Mouse (Mus musculus) forebrain, embryonic 11.5 days (tissue): Measurements from ENCODE around the gene Zfp385c. TPM values are rescaled to one million over a fixed set of nuclear protein-coding genes. Genes with fewer than 3 reads are reported as not detected.

ENCODE experiments used
- ATAC-seq: fragments of 200-750 bp; cut with Nextera tagmentation; replicated peaks from 2 replicates; pipeline ENCODE4 v1.8.0; 2017; ENCODE audit warnings: moderate TSS enrichment; ENCODE audit not compliant: low FRiP score
- DNase-seq: peaks from one replicate; pipeline ENCODE4 v3.0.0-alpha.2; 2017; ENCODE audit warnings: low spot score
- H3K27ac ChIP-seq: fragments of 300-500 bp; sonication (generic); 2 replicates; pipeline ENCODE4 v1.5.1; 2014; ENCODE audit warnings: low read depth, low read length
- H3K27me3 ChIP-seq: fragments of 300-500 bp; sonication (generic); 2 replicates; pipeline ENCODE4 v1.6.1; 2014; ENCODE audit warnings: mild to moderate bottlenecking, low read length, mixed read lengths; ENCODE audit not compliant: control insufficient read depth, insufficient read depth
- H3K36me3 ChIP-seq: fragments of 300-500 bp; sonication (generic); 2 replicates; pipeline ENCODE4 v1.6.1; 2014; ENCODE audit warnings: mild to moderate bottlenecking, low read length, moderate library complexity, mixed read lengths; ENCODE audit not compliant: control insufficient read depth, insufficient read depth
- H3K4me1 ChIP-seq: fragments of 300-500 bp; sonication (generic); replicated peaks from 2 replicates; pipeline ENCODE4 v1.6.1; 2014; ENCODE audit warnings: low read length, mixed read lengths; ENCODE audit not compliant: control insufficient read depth, insufficient read depth
- H3K4me2 ChIP-seq: fragments of 300-500 bp; sonication (generic); 2 replicates; pipeline ENCODE4 v1.6.1; 2014; ENCODE audit warnings: low read depth, mild to moderate bottlenecking, low read length, moderate library complexity, mixed read lengths; ENCODE audit not compliant: severe bottlenecking
- H3K4me3 ChIP-seq: fragments of 300-500 bp; sonication (generic); 2 replicates; pipeline ENCODE4 v1.5.1; 2014; ENCODE audit warnings: low read depth, low read length
- H3K9ac ChIP-seq: fragments of 300-500 bp; sonication (generic); 2 replicates; pipeline ENCODE4 v1.6.1; 2014; ENCODE audit warnings: low read length
- H3K9me3 ChIP-seq: fragments of 300-500 bp; sonication (generic); 2 replicates; pipeline ENCODE4 v1.6.1; 2016; ENCODE audit warnings: low read length, mixed read lengths; ENCODE audit not compliant: control insufficient read depth
- WGBS: fragments of 180-500 bp; shearing (Covaris S2); extraction: QIAGEN DNeasy Blood & Tissue Kit; methylation state at CpG from one replicate; pipeline ENCODE4 v1.1.7; 2014; 5-methylcytosine and 5-hydroxymethylcytosine counted together
- polyA plus RNA-seq: library from polyadenylated mRNA; unstranded; fragments of >200 nt; fragmentation: Nextera tagmentation; extraction: Ambion mirVana; gene quantifications from 2 replicates; pipeline ENCODE4 v1.2.1, GENCODE M21; 2014

Zfp385c gene
- 0.16 TPM in 1 of 2 replicates, not detected in the other for polyA plus RNA-seq

DNA sequence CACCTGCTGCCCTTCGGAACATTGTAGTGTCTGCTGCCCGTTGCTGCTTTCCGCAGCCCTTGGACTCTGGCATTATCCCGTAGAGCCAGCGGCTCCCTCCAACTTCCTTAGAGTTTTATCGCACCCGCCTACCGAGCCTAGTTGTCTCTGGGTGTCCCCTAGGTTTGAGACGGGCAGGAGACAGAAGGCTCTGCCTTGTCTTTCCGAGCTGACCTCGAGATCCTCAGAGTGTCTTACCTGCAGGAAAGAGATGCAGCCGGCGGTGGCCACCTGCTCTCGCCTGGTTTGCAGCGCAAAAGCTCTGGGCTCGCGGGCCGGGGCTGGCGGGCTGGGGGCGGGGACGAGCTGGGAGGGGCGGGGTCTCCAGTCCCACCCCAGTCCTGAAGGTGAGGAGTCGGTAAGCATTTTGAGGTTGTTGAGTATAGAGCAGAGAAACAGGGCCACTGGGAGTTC is at the start of gene Zfp385c:
Gene Zfp385c (minus strand): TSS at position 292 of the 453 bp plus-strand sequence.
- H3K36me3 ChIP-seq = no peaks in the 10 kb centered on the region
- no peaks in the 10 kb centered on the region; the same call in 1 of the 2 replicates for H3K4me1 ChIP-seq
- peak within 1 kb of the TSS; percentile 50 for H3K4me2 ChIP-seq
- no peak for DNase-seq
- H3K27me3 ChIP-seq = peaks cover 10% of the 10 kb centered on the region; the same call in 1 of the 2 replicates
- WGBS = 2% methylated on average over 23 of the region's 23 CpGs
- no peaks in the 10 kb centered on the region for H3K9me3 ChIP-seq
- H3K9ac ChIP-seq = no peak within 1 kb of the TSS
- ATAC-seq = no peak
- H3K4me3 ChIP-seq = peak within 1 kb of the TSS; percentile 11; the same call in 1 of the 2 replicates
- H3K27ac ChIP-seq = no peak within 1 kb of the TSS

GRCm38 (mm10) chr11:100741348-100741747 is 49.1 kb upstream of the Zfp385c start:
- no peak for DNase-seq
- Histone ChIP-seq H3K4me3 (no peak overlapping the region), H3K9ac (no peak overlapping the region), H3K9me3 (no peaks in the 10 kb centered on the region), H3K36me3 (no peaks in the 10 kb centered on the region), H3K27me3 (no peaks in the 10 kb centered on the region), H3K27ac (no peak overlapping the region), H3K4me1 (no peaks in the 10 kb centered on the region; the same call in 1 of the 2 replicates), H3K4me2 (no peak overlapping the region)
- 76% methylated on average over 6 of the region's 6 CpGs for WGBS
- no peak for ATAC-seq

DNA sequence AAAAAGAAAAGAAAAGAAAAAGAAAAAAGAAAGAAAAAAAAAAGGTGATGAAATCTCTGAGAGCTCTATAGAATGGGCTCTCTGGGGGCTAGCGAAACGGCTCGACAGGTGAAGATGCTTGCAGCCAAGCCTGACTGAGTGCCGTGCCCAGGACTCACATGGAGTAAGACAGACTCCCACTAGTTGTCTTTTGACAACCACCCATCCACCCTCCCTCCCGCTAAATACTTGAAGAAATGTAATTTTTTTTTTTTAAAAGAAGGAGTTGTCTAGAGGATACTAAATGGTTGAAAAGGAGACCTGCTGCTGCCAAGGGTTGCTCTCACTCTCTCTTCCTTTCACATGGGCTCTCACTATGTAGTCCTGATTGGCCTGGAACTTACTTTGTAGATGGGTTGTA is 46.5 kb upstream of the Zfp385c start:
- Histone ChIP-seq H3K36me3 (no peaks in the 10 kb centered on the region), H3K4me2 (peak overlapping the region; percentile 51), H3K27ac (no peak overlapping the region), H3K9ac (peak overlapping the region; percentile 84; the same call in 1 of the 2 replicates), H3K27me3 (no peaks in the 10 kb centered on the region), H3K4me3 (peak overlapping the region; percentile 98), H3K4me1 (no peaks in the 10 kb centered on the region; the same call in 1 of the 2 replicates), H3K9me3 (no peaks in the 10 kb centered on the region)
- no peak for ATAC-seq
- WGBS = 22% methylated on average over 5 of the region's 5 CpGs
- DNase-seq = no peak

DNA sequence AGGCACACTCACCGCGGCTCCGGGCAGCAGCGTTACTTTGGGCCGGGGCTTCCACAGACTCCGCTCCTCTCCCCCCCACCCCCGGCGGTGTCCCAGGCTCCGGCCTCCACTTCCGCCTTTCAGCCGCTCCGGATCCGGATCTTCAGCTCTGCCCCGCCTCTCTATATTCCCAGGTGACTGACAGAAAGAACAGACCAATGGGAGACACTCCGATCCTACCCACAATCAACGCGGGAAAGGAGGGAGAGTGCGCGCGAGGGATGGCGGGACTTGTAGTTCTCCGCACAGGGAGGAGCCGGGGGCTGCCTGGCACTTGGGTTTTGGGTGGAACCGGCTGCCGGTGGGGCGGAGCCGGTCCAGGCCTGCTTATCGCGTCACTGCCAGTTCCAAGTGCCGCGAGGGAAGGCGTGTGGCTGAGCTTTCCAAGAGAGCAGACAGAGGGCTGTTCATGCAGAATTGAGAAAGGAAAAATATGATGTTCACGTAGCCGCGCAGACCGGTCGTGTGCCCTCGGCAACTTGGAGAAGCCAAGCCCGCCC is 45.9 kb upstream of the Zfp385c start, which contains the start of gene Rab5c:
Gene Rab5c (minus strand): TSS at position 150 of the 539 bp plus-strand sequence.
- no peaks in the 10 kb centered on the region; the same call in 1 of the 2 replicates for H3K4me1 ChIP-seq
- no peak within 1 kb of the TSS for H3K27ac ChIP-seq
- ATAC-seq = peak; percentile 99
- H3K27me3 ChIP-seq = no peaks in the 10 kb centered on the region
- peak within 1 kb of the TSS; percentile 84 for H3K9ac ChIP-seq
- H3K36me3 ChIP-seq = no peaks in the 10 kb centered on the region
- peak within 1 kb of the TSS; percentile 90 for H3K4me2 ChIP-seq
- H3K4me3 ChIP-seq = peak within 1 kb of the TSS; percentile 98
- under 1% methylated on average over 39 of the region's 39 CpGs for WGBS
- no peaks in the 10 kb centered on the region for H3K9me3 ChIP-seq
- peak; percentile 99 for DNase-seq

GRCm38 (mm10) chr11:100737105-100737733 is 45.0 kb upstream of the Zfp385c start:
- no peak overlapping the region for H3K27ac ChIP-seq
- ATAC-seq (no peak), DNase-seq (no peak)
- H3K9me3 ChIP-seq = no peaks in the 10 kb centered on the region
- peak overlapping the region; percentile 90 for H3K4me2 ChIP-seq
- no peaks in the 10 kb centered on the region for H3K36me3 ChIP-seq
- H3K4me1 ChIP-seq = no peaks in the 10 kb centered on the region; the same call in 1 of the 2 replicates
- peak overlapping the region; percentile 84 for H3K9ac ChIP-seq
- 3% methylated on average over 13 of the region's 13 CpGs for WGBS
- H3K4me3 ChIP-seq = peak overlapping the region; percentile 98
- H3K27me3 ChIP-seq = no peaks in the 10 kb centered on the region

GRCm38 (mm10) chr11:100736746-100737080 is 44.5 kb upstream of the Zfp385c start:
- WGBS = 89% methylated on average over 4 of the region's 4 CpGs
- DNase-seq (no peak), ATAC-seq (no peak)
- no peak overlapping the region for H3K27ac ChIP-seq
- H3K36me3 ChIP-seq = no peaks in the 10 kb centered on the region
- H3K9me3 ChIP-seq = no peaks in the 10 kb centered on the region
- H3K4me1 ChIP-seq = no peaks in the 10 kb centered on the region; the same call in 1 of the 2 replicates
- no peak overlapping the region for H3K4me3 ChIP-seq
- H3K9ac ChIP-seq = no peak overlapping the region; the same call in 1 of the 2 replicates
- H3K4me2 ChIP-seq = peak overlapping the region; percentile 90; the same call in 1 of the 2 replicates
- no peaks in the 10 kb centered on the region for H3K27me3 ChIP-seq

- Histone ChIP-seq H3K4me3 (no peak overlapping the region), H3K36me3 (no peaks in the 10 kb centered on the region), H3K4me2 (no peak overlapping the region), H3K27me3 (no peaks in the 10 kb centered on the region), H3K9ac (no peak overlapping the region), H3K27ac (no peak overlapping the region), H3K4me1 (no peaks in the 10 kb centered on the region; the same call in 1 of the 2 replicates), H3K9me3 (no peaks in the 10 kb centered on the region)
- 84% methylated on average over 14 of the region's 14 CpGs for WGBS
- DNase-seq (no peak), ATAC-seq (no peak)
Observed at GRCm38 (mm10) chr11:100735954-100736745, 43.9 kb upstream of the Zfp385c start.

GRCm38 (mm10) chr11:100735134-100735865 is 43.0 kb upstream of the Zfp385c start:
- ATAC-seq (no peak), DNase-seq (no peak)
- Histone ChIP-seq H3K27me3 (no peaks in the 10 kb centered on the region), H3K9ac (no peak overlapping the region), H3K4me3 (no peak overlapping the region), H3K9me3 (no peaks in the 10 kb centered on the region), H3K36me3 (no peaks in the 10 kb centered on the region), H3K4me1 (no peaks in the 10 kb centered on the region; the same call in 1 of the 2 replicates), H3K27ac (no peak overlapping the region), H3K4me2 (no peak overlapping the region)
- WGBS = 92% methylated on average over 9 of the region's 9 CpGs
